Mouse (Mus musculus) testis, postnatal 14 days (tissue): Measurements from ENCODE around the gene Pced1a.
A peak's percentile ranks its signal among the peaks of the same experiment; 100 is the strongest.

Source experiments
- DNase-seq: peaks from one replicate; pipeline ENCODE4 v3.0.0; 2021; ENCODE audit warnings: low spot score

The Pced1a gene

DNA sequence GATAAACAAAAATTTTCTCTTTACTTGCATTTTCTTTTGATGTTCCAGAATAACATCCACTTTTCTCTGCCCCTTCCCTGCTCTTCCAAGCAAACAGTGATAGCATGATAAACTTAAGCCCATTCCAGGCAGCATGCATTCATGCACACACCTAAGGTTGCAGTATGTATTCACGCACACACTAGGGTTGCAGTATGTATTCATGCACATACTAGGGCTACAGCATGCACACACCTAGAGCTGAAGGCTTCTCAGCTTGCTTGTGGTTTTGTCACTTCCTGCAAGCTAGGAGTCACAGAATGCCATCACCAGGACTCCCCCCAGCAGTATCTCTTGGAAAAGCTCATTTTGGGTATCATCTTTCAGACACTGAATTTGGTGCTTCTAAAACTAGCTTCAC is 12.3 kb upstream of the Pced1a start:
- DNase-seq = no peak

DNA sequence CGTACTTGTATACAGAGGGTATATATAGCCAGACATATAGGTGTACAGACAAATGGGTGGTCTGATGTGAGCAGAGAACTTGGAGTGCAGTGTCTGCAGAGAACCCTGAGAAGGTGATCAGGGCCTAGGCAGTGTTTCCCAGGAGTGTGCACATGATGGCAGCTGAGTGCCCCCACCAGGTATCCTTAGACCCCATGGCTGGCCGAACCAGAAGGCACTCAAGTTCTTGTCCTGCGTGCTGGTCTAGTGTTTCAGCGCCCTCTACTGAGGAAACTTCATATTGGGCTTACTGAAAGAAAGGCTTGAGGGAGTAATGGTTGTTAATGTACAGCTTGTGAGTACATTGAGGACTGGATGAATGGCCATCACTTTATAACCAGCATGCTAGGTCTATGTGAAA is 8.7 kb upstream of the Pced1a start:
- no peak for DNase-seq

DNA sequence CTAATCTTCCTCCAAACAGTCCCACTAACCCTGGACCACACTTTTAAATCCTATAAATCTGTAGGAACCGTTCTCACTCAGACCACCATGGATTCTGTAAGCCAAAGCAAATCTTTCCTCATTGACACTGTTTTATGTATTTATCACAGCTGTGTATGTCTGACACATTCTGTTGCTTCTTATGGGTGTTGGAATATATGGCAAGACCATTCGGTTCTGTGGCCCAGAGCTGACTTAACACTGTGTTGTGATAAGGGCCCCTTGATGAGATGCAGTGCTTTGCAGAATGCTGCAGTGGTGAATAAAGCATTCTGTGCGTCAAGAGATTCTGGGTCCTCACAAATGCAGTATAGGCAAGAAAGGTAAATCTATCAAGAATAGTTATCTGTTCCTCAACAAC is 7.7 kb upstream of the Pced1a start:
- DNase-seq = no peak

DNA sequence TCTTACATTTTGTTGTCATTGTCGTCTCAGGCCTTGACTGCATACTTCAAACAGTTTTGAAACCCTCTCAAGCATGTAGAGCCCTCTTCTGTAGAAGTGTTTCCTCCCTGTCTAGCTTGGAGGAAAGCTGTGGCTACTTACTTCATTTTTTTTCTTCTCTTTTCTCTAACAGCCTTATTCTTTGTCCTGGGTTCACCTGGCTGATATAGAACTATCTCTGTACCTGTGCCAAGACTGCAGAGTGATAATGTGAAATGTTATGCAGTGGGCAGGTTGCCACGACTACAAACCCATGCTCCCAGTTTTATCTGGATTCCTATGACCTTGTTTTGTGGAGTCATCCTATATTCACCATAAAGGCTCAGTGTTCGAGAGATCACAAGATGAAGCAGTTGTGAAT is 6.0 kb upstream of the Pced1a start:
- DNase-seq = no peak

DNA sequence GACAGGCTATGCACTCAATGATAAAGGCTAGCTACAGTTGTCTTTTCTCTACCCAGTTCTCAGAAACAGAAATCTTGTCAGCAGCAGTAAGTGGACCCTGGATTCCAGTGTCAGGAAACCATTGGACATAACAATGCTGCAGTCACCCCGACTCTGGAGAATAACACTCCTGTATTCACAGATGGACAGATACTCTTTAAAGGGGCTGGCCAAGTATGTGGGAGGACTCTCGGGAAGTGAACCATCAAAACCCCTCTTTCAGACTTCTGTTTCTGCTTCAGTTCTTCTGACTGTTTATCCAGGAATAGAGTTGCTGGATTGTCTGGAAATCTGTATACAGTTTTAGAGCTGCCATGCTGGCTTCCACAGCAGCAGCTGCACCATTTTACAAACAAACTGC is 5.3 kb upstream of the Pced1a start:
- DNase-seq = no peak

DNA sequence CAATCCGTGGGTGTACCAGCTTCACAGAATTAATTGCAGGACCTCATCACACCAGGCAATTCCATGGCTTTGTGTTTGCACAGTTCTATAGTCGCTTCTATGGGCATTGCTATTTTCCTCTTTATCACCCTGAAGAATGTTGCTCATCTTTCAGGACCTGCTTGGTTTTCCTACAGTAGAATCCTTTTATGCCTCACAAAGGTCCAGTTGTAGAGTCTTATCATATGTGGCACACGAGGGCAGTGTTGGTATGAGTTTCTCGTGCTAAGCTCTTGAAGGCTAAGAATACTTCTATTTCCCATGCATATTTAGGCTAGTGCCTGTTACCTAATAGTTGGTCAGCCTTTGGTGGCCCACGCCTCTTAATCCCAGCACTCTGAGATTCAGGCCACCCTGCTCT is 611 bp upstream of the Pced1a start:
- no peak for DNase-seq

DNA sequence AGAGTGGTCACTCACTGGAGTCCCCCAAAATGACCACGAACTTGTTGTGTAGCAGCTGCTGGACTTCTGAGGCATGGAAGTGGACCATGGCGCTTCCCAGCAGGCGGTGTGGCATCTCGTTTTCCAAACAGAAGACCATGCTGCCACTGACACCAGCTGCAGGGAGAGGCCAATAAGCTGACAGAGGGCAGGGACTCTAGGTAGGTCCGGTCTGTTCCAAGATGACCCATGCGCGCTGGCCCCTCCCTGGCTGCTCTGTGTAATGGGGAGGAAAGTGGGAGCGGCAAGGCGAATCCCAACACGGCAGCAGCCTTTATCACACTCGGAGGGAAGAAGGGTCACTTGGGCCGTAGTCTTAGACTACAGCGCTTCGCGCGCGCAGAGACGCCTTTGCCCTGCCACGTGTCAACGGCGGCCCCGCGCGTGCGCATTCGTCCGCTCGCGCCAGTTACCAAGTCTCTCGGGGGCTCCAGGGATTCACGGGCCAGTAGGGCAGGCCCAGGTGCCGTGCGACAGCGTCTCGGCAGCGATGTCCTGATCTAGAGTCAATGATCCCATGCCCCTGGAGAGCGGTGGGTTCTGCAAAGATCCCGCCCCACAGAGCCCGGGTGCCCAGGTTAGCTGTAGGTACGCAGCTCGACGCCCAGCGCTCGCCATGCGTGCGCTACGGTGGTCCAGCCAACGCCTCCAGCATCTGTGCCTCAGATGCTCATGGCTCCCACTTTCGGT is 940 bp downstream of the Pced1a start:
- peak; percentile 87 for DNase-seq

DNA sequence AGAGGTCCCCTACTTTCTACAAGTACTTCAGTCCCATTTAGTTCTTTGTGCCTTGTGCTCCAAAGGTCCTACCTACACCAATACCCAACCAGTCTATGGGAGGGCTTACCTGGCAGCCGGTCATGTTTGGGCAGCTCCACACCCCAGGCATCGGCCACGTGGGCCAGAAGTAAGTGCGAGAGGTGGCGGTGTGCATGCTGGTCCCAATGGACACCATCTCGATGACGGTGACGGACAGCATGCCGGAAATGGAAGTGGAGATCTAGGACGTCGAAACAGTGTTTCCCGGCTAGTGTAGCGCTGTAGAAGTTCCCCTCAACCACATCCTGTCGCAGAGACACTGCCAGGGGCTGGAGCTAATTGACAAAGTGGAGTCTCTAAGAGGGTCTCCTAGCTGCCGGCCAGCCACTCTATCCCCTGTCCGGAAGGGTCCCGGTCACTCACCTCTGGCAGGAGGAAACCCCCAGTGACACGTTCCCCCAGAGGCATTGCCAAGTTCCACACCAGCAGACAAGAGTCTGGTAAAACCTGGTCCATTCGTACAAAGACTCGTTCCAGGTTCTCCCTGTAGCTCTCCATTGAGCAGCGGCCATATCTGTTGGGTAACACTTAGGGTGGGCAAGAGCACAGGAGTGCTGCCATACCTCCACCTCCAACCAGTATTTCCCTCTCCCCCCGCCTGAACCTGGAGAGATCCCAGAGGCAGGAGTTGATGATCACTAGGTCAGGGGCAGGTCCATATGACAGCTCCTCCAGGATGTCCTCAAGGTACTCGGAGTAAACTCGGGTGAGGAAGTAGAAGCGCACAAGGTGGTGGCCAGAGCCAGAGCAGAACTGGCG is 2.5 kb downstream of the Pced1a start:
- no peak for DNase-seq

DNA sequence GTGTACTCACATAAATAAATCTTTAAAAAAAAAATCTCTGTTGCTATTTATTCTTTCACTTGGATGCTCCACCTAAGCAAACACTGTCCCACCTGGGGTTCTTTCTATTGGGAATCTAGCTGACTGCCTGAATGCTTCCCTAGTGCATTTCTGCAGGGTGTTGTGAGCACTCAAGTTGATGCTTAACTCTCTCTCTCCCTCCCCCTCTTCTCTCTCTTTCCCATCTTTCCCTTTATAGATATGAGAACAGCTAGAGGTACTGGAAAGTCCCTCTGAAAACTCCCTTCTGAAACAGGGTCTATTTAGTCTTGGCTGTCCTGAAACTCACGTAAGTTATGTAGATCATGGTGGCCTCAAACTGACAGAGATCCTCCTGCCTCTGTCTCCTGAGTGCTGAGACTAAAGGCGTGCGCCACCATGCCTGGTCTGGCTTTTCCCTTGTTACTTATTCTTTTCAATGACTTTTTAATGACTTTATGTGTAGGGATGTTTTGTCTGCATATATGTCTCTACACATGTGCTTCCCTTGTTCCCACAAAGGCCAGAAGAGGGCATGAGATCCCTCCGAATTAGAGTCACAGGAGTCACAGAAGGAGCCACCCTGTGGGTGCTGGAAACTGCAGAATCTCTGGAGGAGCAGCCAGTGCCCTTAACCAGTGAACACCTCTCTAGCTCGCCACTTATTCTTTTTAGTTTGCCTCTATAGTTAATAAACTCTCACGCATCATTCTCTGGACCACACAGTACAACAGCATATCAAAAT is 10.2 kb downstream of the Pced1a start:
- no peak for DNase-seq

DNA sequence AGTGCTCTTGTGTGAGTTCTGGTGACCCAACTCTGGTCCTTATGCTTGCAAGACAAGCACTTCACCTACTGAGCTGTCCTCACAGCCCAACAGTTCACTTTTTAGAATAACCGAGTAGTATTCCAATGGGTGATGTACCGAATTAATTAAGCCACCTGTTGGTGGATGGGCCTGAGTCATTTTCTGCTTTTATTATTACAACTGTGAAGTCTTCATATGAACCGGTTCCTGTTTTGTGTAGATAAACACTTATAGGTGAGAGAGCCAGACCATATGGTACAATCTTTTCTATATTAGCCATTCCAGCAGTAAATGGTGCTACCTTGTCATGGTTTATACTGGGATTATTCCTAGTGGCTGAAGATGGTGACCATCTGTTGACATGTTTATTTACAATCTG is 11.7 kb downstream of the Pced1a start:
- no peak for DNase-seq

DNA sequence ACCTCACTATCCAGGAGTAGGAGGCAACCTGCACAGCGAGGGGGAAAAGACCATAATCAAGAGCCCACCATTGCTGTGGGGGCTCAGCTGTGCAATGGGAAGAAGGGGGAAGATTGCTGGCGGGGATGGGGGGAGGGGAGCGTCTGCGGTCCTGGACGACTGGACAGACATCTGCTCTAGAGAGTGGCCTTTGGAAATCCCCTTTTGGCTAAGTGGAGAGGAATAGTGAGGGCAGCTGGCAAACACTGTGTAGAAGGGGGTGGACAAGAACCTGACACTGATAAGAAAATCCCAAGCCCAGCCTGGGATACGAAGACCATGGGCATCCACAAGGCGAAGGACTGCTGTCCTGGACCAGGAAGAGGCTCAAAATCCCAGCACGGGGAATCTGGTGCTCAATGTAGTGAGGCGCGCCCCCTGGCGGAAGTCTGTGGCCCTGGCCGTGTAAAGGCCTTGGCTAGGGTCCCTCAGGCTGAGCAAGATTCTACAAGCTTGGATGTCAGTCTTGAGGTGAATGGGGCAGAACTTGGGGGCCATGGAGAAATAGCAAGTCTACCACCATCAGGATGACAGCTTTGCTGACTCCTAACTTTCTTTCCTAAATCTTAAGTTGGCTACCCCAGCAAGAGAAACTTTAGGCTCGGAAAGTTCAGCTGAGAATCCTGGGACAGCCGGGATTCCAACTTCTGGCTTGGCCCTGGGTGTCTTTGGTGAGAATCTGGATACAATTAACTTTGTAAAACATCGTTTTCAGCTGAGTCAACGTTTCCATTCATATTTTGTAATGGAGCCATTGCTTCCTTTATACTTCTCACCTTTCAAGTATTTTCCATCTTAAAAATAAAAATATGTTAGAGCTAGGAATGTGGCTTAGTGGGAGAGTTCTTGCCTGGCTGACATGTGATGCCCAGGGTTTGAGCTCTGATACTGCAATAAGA is 12.7 kb downstream of the Pced1a start:
- DNase-seq = peak; percentile 82

DNA sequence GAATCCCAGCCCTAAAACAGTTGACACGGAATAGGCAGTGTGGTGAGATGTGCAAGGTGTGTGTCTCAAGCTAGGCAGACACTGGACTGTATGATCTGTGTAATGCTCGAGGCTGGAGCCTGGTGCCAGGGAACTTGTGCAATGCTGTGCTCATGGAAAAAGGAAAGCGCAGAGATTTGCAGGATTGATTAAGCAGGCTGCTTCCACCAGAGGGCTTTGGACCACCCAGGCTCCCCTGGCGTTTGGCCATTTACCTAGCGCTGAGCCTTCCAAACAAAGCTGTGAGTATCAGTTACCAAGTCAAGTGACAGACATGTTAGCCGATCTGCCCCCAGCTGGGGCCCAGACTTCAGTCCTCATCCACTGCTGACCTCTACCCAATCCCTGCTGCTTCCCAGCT is 16.3 kb downstream of the Pced1a start:
- no peak for DNase-seq

DNA sequence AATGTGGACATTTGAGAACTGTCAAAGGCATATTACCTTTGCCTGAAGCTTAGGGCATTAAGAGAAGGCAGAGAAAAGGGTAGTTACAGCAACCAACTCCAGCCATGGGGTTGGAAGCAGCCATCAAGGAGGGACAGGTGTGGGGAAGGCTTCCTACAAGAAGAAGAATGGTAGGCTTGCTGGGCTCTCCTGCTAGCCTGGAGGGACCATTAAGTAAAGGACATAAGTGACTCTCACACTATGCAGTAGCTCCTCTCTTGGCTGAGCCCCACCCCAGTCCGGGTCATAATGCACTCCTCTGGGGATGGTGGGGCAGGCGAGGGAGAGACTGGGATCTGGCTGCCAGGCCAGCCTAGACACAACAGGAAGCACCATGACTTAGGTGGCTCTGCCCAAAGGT is 18.3 kb downstream of the Pced1a start, which contains the start of gene Tmem239:
Gene Tmem239 (plus strand): TSS at position 301 of the 400 bp plus-strand sequence.
- no peak for DNase-seq

DNA sequence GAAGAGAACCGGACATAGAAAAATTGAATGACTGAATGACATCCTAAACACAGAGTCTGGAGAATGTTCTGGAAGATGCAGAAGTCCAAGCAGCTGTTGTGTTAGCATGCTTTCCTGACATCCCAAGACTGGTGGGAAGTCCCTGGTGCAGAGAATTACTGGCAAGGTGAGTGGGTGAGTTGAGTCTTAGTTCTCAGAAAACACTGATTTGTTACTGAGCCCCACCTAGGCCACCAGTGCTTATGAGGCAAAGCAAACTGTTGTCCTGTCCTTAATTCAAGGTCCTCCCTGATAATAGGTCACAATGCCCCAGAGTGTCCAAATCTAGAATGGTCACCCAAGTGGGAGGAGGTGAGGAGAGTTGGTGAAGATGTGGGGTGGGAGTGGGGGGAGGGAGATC is 19.6 kb downstream of the Pced1a start, which contains the start of the genes Gm28372 and 1700020A23Rik:
Gene Gm28372 (plus strand): TSS at position 301 of the 400 bp plus-strand sequence.
Gene 1700020A23Rik (plus strand): TSS at position 321 of the 400 bp plus-strand sequence.
- DNase-seq = no peak

DNA sequence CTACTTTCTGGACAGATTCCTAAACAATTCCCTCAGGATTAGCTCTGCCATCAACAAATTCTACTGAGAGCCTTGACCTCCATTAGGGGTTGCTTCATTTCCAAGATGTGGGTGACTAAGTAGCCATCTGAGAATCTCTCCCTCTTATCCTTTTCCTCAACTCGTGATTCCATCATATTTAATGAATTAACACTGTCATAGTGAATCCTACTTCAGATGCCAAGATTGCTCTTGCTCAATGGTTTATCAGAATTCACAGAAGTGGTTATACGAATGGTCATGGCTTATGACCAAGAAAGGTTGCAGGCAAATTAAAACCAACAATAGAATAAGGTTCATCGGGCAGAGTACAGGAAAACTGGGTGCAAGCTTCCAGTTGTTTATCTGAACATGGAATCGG is 22.6 kb downstream of the Pced1a start:
- no peak for DNase-seq

DNA sequence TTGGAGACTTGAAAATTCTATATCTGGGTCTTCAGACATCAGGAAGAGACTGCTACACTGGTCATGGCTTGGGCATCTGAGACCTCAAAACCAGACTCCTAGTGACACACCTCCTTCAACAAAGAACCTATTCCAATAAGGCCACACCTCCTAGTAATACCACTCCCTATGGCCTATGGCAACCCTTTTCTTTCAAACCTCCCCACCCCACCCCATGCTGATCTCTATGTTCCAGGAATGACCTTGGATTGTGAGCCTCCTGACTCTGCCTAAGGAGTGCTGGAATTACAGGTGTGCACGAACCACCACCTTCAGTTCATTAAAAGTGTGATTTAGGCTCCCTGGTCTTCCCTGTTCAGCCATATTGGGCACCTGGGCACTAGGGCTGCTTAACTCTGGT is 24.5 kb downstream of the Pced1a start:
- no peak for DNase-seq

DNA sequence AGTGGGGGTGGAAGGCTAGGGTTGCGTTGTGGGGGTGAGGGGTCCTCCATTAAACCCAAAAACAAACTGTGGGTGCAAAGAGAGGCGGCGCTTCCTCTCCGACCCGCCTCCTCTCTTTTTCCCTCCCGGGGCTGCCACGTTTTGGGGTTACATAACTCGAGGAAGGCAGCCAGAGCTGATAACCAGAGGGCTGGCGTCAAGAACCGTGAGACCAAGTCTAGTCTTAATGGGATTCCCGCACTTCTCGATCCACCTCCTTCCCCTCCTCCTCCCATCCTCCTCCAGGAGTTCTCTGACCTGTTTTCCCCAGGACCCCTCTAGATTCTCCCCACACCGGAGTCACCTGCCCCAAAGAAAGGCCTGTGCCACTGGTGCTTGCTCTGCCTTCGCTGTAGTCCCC is 26.4 kb downstream of the Pced1a start:
- no peak for DNase-seq

DNA sequence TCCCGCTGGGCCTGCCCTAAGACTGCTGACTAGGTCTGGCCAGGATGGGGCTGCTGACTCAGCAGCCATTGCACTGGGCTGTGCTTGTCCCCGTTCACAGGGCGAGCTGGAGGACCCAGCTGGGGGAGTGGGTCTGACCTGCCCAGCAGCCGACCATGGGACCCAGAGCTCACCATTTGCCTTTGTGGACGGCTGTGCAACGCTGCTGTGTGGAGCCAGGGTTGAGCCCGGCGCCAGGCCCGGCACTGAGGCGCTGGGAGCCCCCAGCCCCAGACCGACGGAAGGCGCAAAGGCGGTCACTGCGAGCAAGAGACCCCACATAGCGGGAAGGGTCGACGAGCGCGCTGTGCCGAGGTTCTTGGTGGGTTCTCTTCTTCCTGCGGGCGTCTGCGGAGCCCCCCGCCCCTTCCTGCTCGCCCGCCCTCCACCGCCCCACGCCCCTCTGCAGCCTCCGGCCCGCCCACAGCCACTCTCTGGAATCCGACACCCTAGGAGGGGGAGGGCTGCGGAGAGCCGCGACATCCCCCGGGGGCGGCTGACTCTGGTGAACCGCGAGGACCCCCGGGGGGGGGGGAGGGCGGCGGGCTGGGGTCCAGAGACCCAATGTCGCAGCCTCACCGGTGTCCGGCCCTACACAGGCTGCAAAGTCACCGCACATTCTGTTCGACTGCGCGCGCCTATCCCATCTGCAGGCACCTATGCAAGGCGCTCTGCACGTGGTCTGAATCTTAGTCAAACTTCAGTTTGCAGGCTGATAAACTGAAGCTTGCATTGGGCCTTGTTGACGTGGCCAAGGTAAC is 27.1 kb downstream of the Pced1a start, which contains the start of gene Cpxm1:
Gene Cpxm1 (minus strand): TSS at position 389 of the 800 bp plus-strand sequence.
- DNase-seq = peak; percentile 49

DNA sequence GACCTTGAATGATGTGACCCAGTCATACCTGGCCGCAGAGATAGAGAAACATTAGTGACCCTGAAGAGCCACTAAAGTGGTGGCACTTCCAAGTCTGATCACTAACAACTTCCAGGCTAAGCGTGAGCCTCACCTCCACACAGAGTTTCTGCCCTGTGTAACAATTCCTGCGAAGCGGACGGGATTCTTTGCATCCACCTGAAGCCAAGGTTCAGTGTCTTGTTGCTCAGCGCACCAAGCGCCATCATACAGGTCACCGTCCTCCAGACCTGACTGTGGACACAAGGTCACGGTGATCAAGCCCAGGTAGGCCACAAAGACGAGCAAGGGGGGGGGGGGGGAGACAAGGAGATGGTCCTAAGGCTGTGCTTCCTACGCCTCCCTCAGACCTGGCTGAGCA is 28.8 kb downstream of the Pced1a start:
- DNase-seq = no peak

DNA sequence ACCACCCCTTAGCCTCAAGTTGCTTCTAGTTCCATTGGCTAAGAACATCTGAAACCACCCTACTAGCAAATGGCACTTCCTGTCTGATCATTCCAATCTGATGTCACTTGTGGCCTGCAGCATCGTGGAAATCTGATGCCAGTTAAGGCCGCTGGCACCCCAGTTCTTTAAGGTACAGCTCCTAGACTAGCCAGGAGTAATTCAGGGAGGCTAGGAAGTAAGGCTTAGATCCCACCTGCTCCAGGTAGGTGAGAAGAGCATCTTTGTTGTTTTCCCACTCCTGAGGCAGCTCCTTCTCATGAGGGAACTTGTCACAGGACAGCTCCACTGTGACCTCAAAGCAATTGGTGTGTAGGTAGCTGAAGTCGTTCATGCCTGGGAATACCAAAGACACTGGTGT is 31.7 kb downstream of the Pced1a start:
- no peak for DNase-seq
